Mouse (Mus musculus) testis, adult 2 months (tissue): Measurements from ENCODE around the gene Wnk1.

ENCODE experiments used
- CTCF ChIP-seq: fragments of 200-500 bp; IDR thresholded peaks from 2 replicates; pipeline ENCODE4 v1.5.1; 2012; ENCODE audit warnings: low read depth, mild to moderate bottlenecking, inconsistent platforms, low read length, moderate library complexity; ENCODE audit not compliant: control insufficient read depth, insufficient read depth, insufficient replicate concordance
- POLR2A ChIP-seq: fragments of 200-500 bp; IDR thresholded peaks from 2 replicates; pipeline ENCODE4 v1.6.1; 2012; ENCODE audit warnings: low read depth, mild to moderate bottlenecking, inconsistent platforms, low read length, moderate library complexity; ENCODE audit not compliant: control insufficient read depth

DNA sequence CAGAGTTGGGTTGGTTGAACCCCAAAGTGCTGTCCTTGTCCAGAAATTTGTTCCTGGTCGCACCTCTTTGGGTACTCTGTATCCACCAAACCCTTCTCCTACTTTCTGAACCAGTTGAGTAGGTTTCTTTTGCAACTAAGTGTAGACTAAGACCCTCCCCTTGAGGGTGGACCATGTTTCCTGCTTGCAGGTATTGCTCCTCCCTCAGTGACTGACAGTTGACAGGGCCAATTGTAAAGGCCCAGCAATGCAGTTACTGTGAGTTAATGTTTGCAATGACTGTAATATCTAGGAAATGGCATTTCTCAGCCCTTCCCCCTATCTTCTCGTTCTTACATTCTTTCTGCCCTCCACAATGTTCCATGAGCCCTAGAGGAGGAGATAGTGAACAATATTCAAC, 34.2 kb upstream of the Wnk1 start:
- TF ChIP-seq POLR2A, result no peak
- no peak for TF ChIP-seq CTCF
